Mouse (Mus musculus): ENCODE measurements around the gene BC028528.

GRCm38 (mm10) chr3:95872048-95872447 is 19.8 kb downstream of the BC028528 start:
- no peak for TF ChIP-seq CTCF (IDR thresholded peaks at IDR 0.05; ENCODE audit: low read depth)
- TF ChIP-seq EP300 (IDR thresholded peaks at IDR 0.05; ENCODE audit: low read depth), result no peak

Measured in liver, postnatal 0 days (tissue).